Mouse (Mus musculus) thymus, adult 2 months (tissue): ENCODE data around the gene Tnfrsf13c.

Experiments used
- CTCF ChIP-seq: fragments of 200-500 bp; IDR thresholded peaks from 2 replicates; pipeline ENCODE4 v1.5.1; 2012; ENCODE audit warnings: mild to moderate bottlenecking, control low read depth, low read length, moderate library complexity, borderline replicate concordance; ENCODE audit not compliant: control insufficient read depth, poor library complexity, insufficient read depth; ENCODE audit errors: extremely low read depth
- POLR2A ChIP-seq: fragments of 200-500 bp; IDR thresholded peaks from 2 replicates; pipeline ENCODE4 v1.6.1; 2012; ENCODE audit warnings: mild to moderate bottlenecking, low read length, control low read depth, moderate library complexity; ENCODE audit not compliant: control insufficient read depth, poor library complexity, insufficient read depth; ENCODE audit errors: extremely low read depth

DNA sequence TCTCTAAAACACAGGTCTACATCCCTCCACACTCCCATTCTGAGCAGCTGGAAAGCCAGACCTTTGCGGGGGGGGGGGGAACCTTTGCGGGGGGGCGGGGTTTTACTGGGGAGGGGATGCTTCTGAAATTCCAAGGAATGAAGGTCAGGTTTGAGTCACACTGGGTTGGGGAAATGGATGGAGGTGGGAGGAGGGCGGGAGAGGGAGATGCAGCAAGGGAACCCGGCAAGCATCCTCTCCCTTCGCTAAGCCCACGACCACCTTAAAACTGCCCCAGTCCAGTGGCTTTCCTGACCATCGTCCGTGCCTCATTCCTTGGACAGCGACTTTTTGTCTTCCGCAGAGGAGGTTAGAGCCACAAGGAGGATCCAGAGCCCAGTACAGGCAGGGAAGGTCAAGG lies 12.9 kb downstream of the Tnfrsf13c start:
- TF ChIP-seq POLR2A (no peak), CTCF (no peak)
